Mouse (Mus musculus) intestine, embryonic 14.5 days (tissue): ENCODE measurements around the gene Zfp329. TPM values are rescaled to one million over a fixed set of nuclear protein-coding genes. Genes with fewer than 3 reads are reported as not detected.

ENCODE experiments used
- ATAC-seq: fragments of 200-750 bp; cut with Nextera tagmentation; replicated peaks from 2 replicates; pipeline ENCODE4 v1.8.0; 2017; ENCODE audit warnings: low read depth, moderate number of reproducible peaks, moderate TSS enrichment, moderate library complexity; ENCODE audit not compliant: low FRiP score, low TSS enrichment
- DNase-seq: peaks from one replicate; pipeline ENCODE4 v3.0.0-alpha.2; 2018; ENCODE audit warnings: low spot score
- H3K27ac ChIP-seq: fragments of 300-500 bp; sonication (generic); 2 replicates; pipeline ENCODE4 v1.5.1; 2014; ENCODE audit warnings: low read depth, mild to moderate bottlenecking, control low read depth
- H3K27me3 ChIP-seq: fragments of 300-500 bp; sonication (generic); replicated peaks from 2 replicates; pipeline ENCODE4 v1.6.1; 2014; ENCODE audit warnings: low read length, control low read depth; ENCODE audit not compliant: control insufficient read depth, insufficient read depth
- H3K36me3 ChIP-seq: fragments of 300-500 bp; sonication (generic); 2 replicates; pipeline ENCODE4 v1.6.1; 2014; ENCODE audit warnings: low read length, control low read depth; ENCODE audit not compliant: control insufficient read depth, insufficient read depth
- H3K4me1 ChIP-seq: fragments of 300-500 bp; sonication (generic); replicated peaks from 2 replicates; pipeline ENCODE4 v1.6.1; 2014; ENCODE audit warnings: low read length, control low read depth, mixed read lengths; ENCODE audit not compliant: control insufficient read depth, insufficient read depth
- H3K4me2 ChIP-seq: fragments of 300-500 bp; sonication (generic); 2 replicates; pipeline ENCODE4 v1.6.1; 2014; ENCODE audit warnings: low read length
- H3K4me3 ChIP-seq: fragments of 300-500 bp; sonication (generic); 2 replicates; pipeline ENCODE4 v1.5.1; 2014; ENCODE audit warnings: low read depth, low read length, control low read depth, mixed read lengths
- H3K9ac ChIP-seq: fragments of 300-500 bp; sonication (generic); 2 replicates; pipeline ENCODE4 v1.6.1; 2014; ENCODE audit warnings: mild to moderate bottlenecking, low read length
- H3K9me3 ChIP-seq: fragments of 300-500 bp; sonication (generic); 2 replicates; pipeline ENCODE4 v1.6.1; 2016; ENCODE audit warnings: low read length, control low read depth; ENCODE audit not compliant: control insufficient read depth
- WGBS: fragments of 180-500 bp; shearing (Covaris S2); extraction: QIAGEN DNeasy Blood & Tissue Kit; methylation state at CpG from one replicate; pipeline ENCODE4 v1.1.7; 2014; 5-methylcytosine and 5-hydroxymethylcytosine counted together
- polyA plus RNA-seq: library from polyadenylated mRNA; unstranded; fragments of >200 nt; fragmentation: Nextera tagmentation; extraction: Ambion mirVana; gene quantifications from 2 replicates; pipeline ENCODE4 v1.2.1, GENCODE M21; 2014

The Zfp329 gene
- polyA plus RNA-seq, result 15.1 and 16.2 TPM in 2 replicates

GRCm38 (mm10) chr7:12818521-12819295 lies at the start of gene Zfp329:
Gene Zfp329, minus strand, starts transcription at chr7:12818858.
- peak within 1 kb of the TSS; percentile 67; the same call in 1 of the 2 replicates for H3K27ac ChIP-seq
- peak within 1 kb of the TSS; percentile 68 for H3K4me2 ChIP-seq
- peaks cover 17% of the 10 kb centered on the region for H3K9me3 ChIP-seq
- DNase-seq (peak; percentile 92), ATAC-seq (peak; percentile 96)
- H3K9ac ChIP-seq, result peak within 1 kb of the TSS; percentile 82
- under 1% methylated on average over 40 of the region's 40 CpGs for WGBS
- H3K36me3 ChIP-seq, result peaks cover 17% of the 10 kb centered on the region
- H3K4me3 ChIP-seq, result peak within 1 kb of the TSS; percentile 68
- peaks cover 7% of the 10 kb centered on the region for H3K4me1 ChIP-seq
- H3K27me3 ChIP-seq, result no peaks in the 10 kb centered on the region

GRCm38 (mm10) chr7:12835779-12836178 lies 17.1 kb upstream of the Zfp329 start:
- ATAC-seq (no peak), DNase-seq (no peak)
- Histone ChIP-seq H3K27me3 (no peaks in the 10 kb centered on the region), H3K36me3 (peaks cover 47% of the 10 kb centered on the region), H3K4me3 (peak overlapping the region; percentile 66), H3K9ac (no peak overlapping the region), H3K4me2 (peak overlapping the region; percentile 46), H3K4me1 (no peaks in the 10 kb centered on the region), H3K27ac (no peak overlapping the region), H3K9me3 (peaks cover 38% of the 10 kb centered on the region)
- WGBS, result 98% methylated on average over 4 of the region's 4 CpGs

GRCm38 (mm10) chr7:12835193-12835671 lies 16.6 kb upstream of the Zfp329 start:
- H3K36me3 ChIP-seq, result peaks cover 41% of the 10 kb centered on the region
- no peaks in the 10 kb centered on the region for H3K27me3 ChIP-seq
- H3K9ac ChIP-seq, result peak overlapping the region; percentile 64
- no peak for DNase-seq
- peaks cover 36% of the 10 kb centered on the region for H3K9me3 ChIP-seq
- peak; percentile 64 for ATAC-seq
- peak overlapping the region; percentile 66 for H3K4me3 ChIP-seq
- peak overlapping the region; percentile 46 for H3K4me2 ChIP-seq
- no peaks in the 10 kb centered on the region for H3K4me1 ChIP-seq
- peak overlapping the region; percentile 67 for H3K27ac ChIP-seq
- WGBS, result 34% methylated on average over 13 of the region's 13 CpGs

GRCm38 (mm10) chr7:12834162-12835120 lies 15.8 kb upstream of the Zfp329 start, which contains the start of gene Zfp110:
Gene Zfp110, plus strand, starts transcription at chr7:12834761.
- peak within 1 kb of the TSS; percentile 67 for H3K27ac ChIP-seq
- WGBS, result 4% methylated on average over 47 of the region's 47 CpGs
- H3K4me1 ChIP-seq, result no peaks in the 10 kb centered on the region
- H3K4me3 ChIP-seq, result peak within 1 kb of the TSS; percentile 66
- H3K4me2 ChIP-seq, result peak within 1 kb of the TSS; percentile 46
- H3K36me3 ChIP-seq, result peaks cover 35% of the 10 kb centered on the region
- peaks cover 35% of the 10 kb centered on the region for H3K9me3 ChIP-seq
- H3K27me3 ChIP-seq, result no peaks in the 10 kb centered on the region
- peak within 1 kb of the TSS; percentile 64 for H3K9ac ChIP-seq
- ATAC-seq, result peak; percentile 97
- DNase-seq, result peak; percentile 96

GRCm38 (mm10) chr7:12815566-12815965 lies 3.1 kb downstream of the Zfp329 start:
- Histone ChIP-seq H3K4me3 (no peak overlapping the region), H3K36me3 (peaks cover 43% of the 10 kb centered on the region), H3K27me3 (no peaks in the 10 kb centered on the region), H3K4me1 (peaks cover 7% of the 10 kb centered on the region), H3K9me3 (peaks cover 29% of the 10 kb centered on the region), H3K9ac (no peak overlapping the region), H3K27ac (no peak overlapping the region), H3K4me2 (no peak overlapping the region)
- WGBS, result 95% methylated on average over 8 of the region's 8 CpGs
- no peak for ATAC-seq
- no peak for DNase-seq

- Histone ChIP-seq H3K9me3 (peaks cover 1% of the 10 kb centered on the region; the same call in 1 of the 2 replicates), H3K36me3 (peaks cover 26% of the 10 kb centered on the region), H3K9ac (peak overlapping the region; percentile 62), H3K4me2 (peak overlapping the region; percentile 84), H3K27me3 (no peaks in the 10 kb centered on the region), H3K27ac (peak overlapping the region; percentile 69), H3K4me3 (peak overlapping the region; percentile 44), H3K4me1 (0 out of 2 replicates have a peak, but pooled peaks cover 4% of the 10 kb centered on the region)
- DNase-seq (no peak), ATAC-seq (peak; percentile 82; the same call in 1 of the 2 replicates)
- under 1% methylated on average over 16 of the region's 16 CpGs for WGBS
Measured at GRCm38 (mm10) chr7:12803727-12804071, 15.0 kb downstream of the Zfp329 start.

GRCm38 (mm10) chr7:12802866-12803726 lies 15.6 kb downstream of the Zfp329 start, which contains the start of gene Zscan18:
Gene Zscan18, minus strand, starts transcription at chr7:12803635.
- peak within 1 kb of the TSS; percentile 44 for H3K4me3 ChIP-seq
- H3K9me3 ChIP-seq, result no peaks in the 10 kb centered on the region
- peak within 1 kb of the TSS; percentile 69 for H3K27ac ChIP-seq
- ATAC-seq (peak; percentile 99), DNase-seq (peak; percentile 91)
- 0 out of 2 replicates have a peak, but pooled peaks cover 4% of the 10 kb centered on the region for H3K4me1 ChIP-seq
- H3K4me2 ChIP-seq, result peak within 1 kb of the TSS; percentile 84
- peaks cover 20% of the 10 kb centered on the region for H3K36me3 ChIP-seq
- 5% methylated on average over 29 of the region's 31 CpGs for WGBS
- H3K9ac ChIP-seq, result peak within 1 kb of the TSS; percentile 62
- no peaks in the 10 kb centered on the region for H3K27me3 ChIP-seq
